Mouse (Mus musculus) intestine, embryonic 14.5 days (tissue): ENCODE data around the gene Apobr. TPM values are rescaled to one million over a fixed set of nuclear protein-coding genes. Genes with fewer than 3 reads are reported as not detected.

ENCODE experiments used
- ATAC-seq: fragments of 200-750 bp; cut with Nextera tagmentation; replicated peaks from 2 replicates; pipeline ENCODE4 v1.8.0; 2017; ENCODE audit warnings: low read depth, moderate number of reproducible peaks, moderate TSS enrichment, moderate library complexity; ENCODE audit not compliant: low FRiP score, low TSS enrichment
- DNase-seq: peaks from one replicate; pipeline ENCODE4 v3.0.0-alpha.2; 2018; ENCODE audit warnings: low spot score
- H3K27ac ChIP-seq: fragments of 300-500 bp; sonication (generic); 2 replicates; pipeline ENCODE4 v1.5.1; 2014; ENCODE audit warnings: low read depth, mild to moderate bottlenecking, control low read depth
- H3K27me3 ChIP-seq: fragments of 300-500 bp; sonication (generic); replicated peaks from 2 replicates; pipeline ENCODE4 v1.6.1; 2014; ENCODE audit warnings: low read length, control low read depth; ENCODE audit not compliant: control insufficient read depth, insufficient read depth
- H3K36me3 ChIP-seq: fragments of 300-500 bp; sonication (generic); 2 replicates; pipeline ENCODE4 v1.6.1; 2014; ENCODE audit warnings: low read length, control low read depth; ENCODE audit not compliant: control insufficient read depth, insufficient read depth
- H3K4me1 ChIP-seq: fragments of 300-500 bp; sonication (generic); replicated peaks from 2 replicates; pipeline ENCODE4 v1.6.1; 2014; ENCODE audit warnings: low read length, control low read depth, mixed read lengths; ENCODE audit not compliant: control insufficient read depth, insufficient read depth
- H3K4me2 ChIP-seq: fragments of 300-500 bp; sonication (generic); 2 replicates; pipeline ENCODE4 v1.6.1; 2014; ENCODE audit warnings: low read length
- H3K4me3 ChIP-seq: fragments of 300-500 bp; sonication (generic); 2 replicates; pipeline ENCODE4 v1.5.1; 2014; ENCODE audit warnings: low read depth, low read length, control low read depth, mixed read lengths
- H3K9ac ChIP-seq: fragments of 300-500 bp; sonication (generic); 2 replicates; pipeline ENCODE4 v1.6.1; 2014; ENCODE audit warnings: mild to moderate bottlenecking, low read length
- H3K9me3 ChIP-seq: fragments of 300-500 bp; sonication (generic); 2 replicates; pipeline ENCODE4 v1.6.1; 2016; ENCODE audit warnings: low read length, control low read depth; ENCODE audit not compliant: control insufficient read depth
- WGBS: fragments of 180-500 bp; shearing (Covaris S2); extraction: QIAGEN DNeasy Blood & Tissue Kit; methylation state at CpG from one replicate; pipeline ENCODE4 v1.1.7; 2014; 5-methylcytosine and 5-hydroxymethylcytosine counted together
- polyA plus RNA-seq: library from polyadenylated mRNA; unstranded; fragments of >200 nt; fragmentation: Nextera tagmentation; extraction: Ambion mirVana; gene quantifications from 2 replicates; pipeline ENCODE4 v1.2.1, GENCODE M21; 2014

The Apobr gene
- polyA plus RNA-seq, 1 experiment from 2014 or later, result 1.1 TPM

GRCm38 (mm10) chr7:126585717-126586116 is 975 bp downstream of the Apobr start, which contains the start of gene Cln3:
Cln3 (minus strand) TSS chr7:126585817.
- no peak within 1 kb of the TSS for H3K9ac ChIP-seq
- WGBS, result 69% methylated on average over 6 of the region's 6 CpGs

GRCm38 (mm10) chr7:126586839-126587238 is 2.1 kb downstream of the Apobr start:
- H3K9ac ChIP-seq, result no peak overlapping the region
- DNase-seq (no peak), ATAC-seq (no peak)
- H3K27me3 ChIP-seq, result no peaks in the 10 kb centered on the region
- WGBS, result 59% methylated on average over 8 of the region's 8 CpGs
- no peak overlapping the region for H3K4me2 ChIP-seq
- no peaks in the 10 kb centered on the region for H3K36me3 ChIP-seq
- H3K27ac ChIP-seq, result no peak overlapping the region
- H3K9me3 ChIP-seq, result no peaks in the 10 kb centered on the region
- no peak overlapping the region for H3K4me3 ChIP-seq
- peaks cover 3% of the 10 kb centered on the region; the same call in 1 of the 2 replicates for H3K4me1 ChIP-seq

More at GRCm38 (mm10) chr7:126585717-126586116, 975 bp downstream of the Apobr start, which contains the start of gene Cln3:
- Histone ChIP-seq H3K4me3 (no peak within 1 kb of the TSS), H3K27me3 (no peaks in the 10 kb centered on the region), H3K9me3 (no peaks in the 10 kb centered on the region), H3K4me1 (peaks cover 3% of the 10 kb centered on the region; the same call in 1 of the 2 replicates), H3K36me3 (no peaks in the 10 kb centered on the region), H3K27ac (no peak within 1 kb of the TSS), H3K4me2 (no peak within 1 kb of the TSS)
- no peak for DNase-seq
- no peak for ATAC-seq

- DNase-seq, result peak; percentile 73
- H3K9ac ChIP-seq, result 0 out of 2 replicates have a peak overlapping the region, but pooled peaks have one; percentile 0
- 10% methylated on average over 13 of the region's 16 CpGs for WGBS
- H3K9me3 ChIP-seq, result no peaks in the 10 kb centered on the region
- H3K4me3 ChIP-seq, result no peak overlapping the region
- no peaks in the 10 kb centered on the region for H3K27me3 ChIP-seq
- H3K27ac ChIP-seq, result no peak overlapping the region
- no peaks in the 10 kb centered on the region for H3K36me3 ChIP-seq
- ATAC-seq, result no peak
- peaks cover 3% of the 10 kb centered on the region; the same call in 1 of the 2 replicates for H3K4me1 ChIP-seq
- peak overlapping the region; percentile 34 for H3K4me2 ChIP-seq
These were observed 3.0 kb downstream of the Apobr start for GRCm38 (mm10) chr7:126587779-126588178.

GRCm38 (mm10) chr7:126594862-126595561 is 10.3 kb downstream of the Apobr start, which contains the start of gene Il27:
Il27 (minus strand) TSS chr7:126594941.
- Histone ChIP-seq H3K36me3 (no peaks in the 10 kb centered on the region), H3K4me1 (no peaks in the 10 kb centered on the region), H3K4me2 (no peak within 1 kb of the TSS), H3K4me3 (no peak within 1 kb of the TSS), H3K9ac (no peak within 1 kb of the TSS), H3K9me3 (no peaks in the 10 kb centered on the region), H3K27me3 (no peaks in the 10 kb centered on the region), H3K27ac (no peak within 1 kb of the TSS)
- DNase-seq (no peak), ATAC-seq (no peak; the same call in 1 of the 2 replicates)
- 80% methylated on average over 11 of the region's 11 CpGs for WGBS

- no peak overlapping the region for H3K4me3 ChIP-seq
- no peak overlapping the region for H3K4me2 ChIP-seq
- no peak for DNase-seq
- 74% methylated on average over 5 of the region's 5 CpGs for WGBS
- no peak for ATAC-seq
- no peaks in the 10 kb centered on the region for H3K36me3 ChIP-seq
- H3K27ac ChIP-seq, result no peak overlapping the region
- H3K27me3 ChIP-seq, result no peaks in the 10 kb centered on the region
- H3K9me3 ChIP-seq, result no peaks in the 10 kb centered on the region
- no peaks in the 10 kb centered on the region for H3K4me1 ChIP-seq
- H3K9ac ChIP-seq, result no peak overlapping the region
These were observed 11.1 kb downstream of the Apobr start for GRCm38 (mm10) chr7:126595890-126596289.

GRCm38 (mm10) chr7:126596414-126596813 is 11.7 kb downstream of the Apobr start:
- no peak overlapping the region for H3K4me3 ChIP-seq
- no peaks in the 10 kb centered on the region for H3K36me3 ChIP-seq
- no peak for DNase-seq
- H3K9me3 ChIP-seq, result no peaks in the 10 kb centered on the region
- H3K4me2 ChIP-seq, result no peak overlapping the region
- whole genome bisulfite sequencing, result 43% methylated on average over 6 of the region's 6 CpGs
- H3K4me1 ChIP-seq, result no peaks in the 10 kb centered on the region
- ATAC-seq, result no peak
- no peak overlapping the region for H3K9ac ChIP-seq
- no peak overlapping the region for H3K27ac ChIP-seq
- no peaks in the 10 kb centered on the region for H3K27me3 ChIP-seq

GRCm38 (mm10) chr7:126598919-126599318 is 14.2 kb downstream of the Apobr start:
- H3K9me3 ChIP-seq, result no peaks in the 10 kb centered on the region
- H3K27me3 ChIP-seq, result no peaks in the 10 kb centered on the region
- no peak overlapping the region for H3K4me2 ChIP-seq
- no peak overlapping the region for H3K27ac ChIP-seq
- 79% methylated on average over 6 of the region's 6 CpGs for WGBS
- no peaks in the 10 kb centered on the region for H3K36me3 ChIP-seq
- DNase-seq, result no peak
- H3K9ac ChIP-seq, result no peak overlapping the region
- ATAC-seq, result no peak
- H3K4me3 ChIP-seq, result no peak overlapping the region
- H3K4me1 ChIP-seq, result no peaks in the 10 kb centered on the region

GRCm38 (mm10) chr7:126601896-126602295 is 17.2 kb downstream of the Apobr start:
- Histone ChIP-seq H3K4me1 (no peaks in the 10 kb centered on the region), H3K27ac (no peak overlapping the region), H3K27me3 (no peaks in the 10 kb centered on the region), H3K4me3 (no peak overlapping the region), H3K9me3 (no peaks in the 10 kb centered on the region), H3K4me2 (no peak overlapping the region), H3K36me3 (no peaks in the 10 kb centered on the region), H3K9ac (no peak overlapping the region)
- ATAC-seq, result no peak
- no peak for DNase-seq
- 38% methylated on average over 5 of the region's 5 CpGs for WGBS

- no peak overlapping the region for H3K4me3 ChIP-seq
- no peak overlapping the region for H3K27ac ChIP-seq
- no peaks in the 10 kb centered on the region for H3K36me3 ChIP-seq
- H3K9me3 ChIP-seq, result no peaks in the 10 kb centered on the region
- no peak overlapping the region for H3K9ac ChIP-seq
- no peaks in the 10 kb centered on the region for H3K4me1 ChIP-seq
- no peak for DNase-seq
- 81% methylated on average over 3 of the region's 3 CpGs for whole genome bisulfite sequencing
- no peaks in the 10 kb centered on the region for H3K27me3 ChIP-seq
- H3K4me2 ChIP-seq, result no peak overlapping the region
- ATAC-seq, result no peak
These were observed 17.9 kb downstream of the Apobr start for GRCm38 (mm10) chr7:126602650-126603049.
